ENCODE assay signal across 26 mouse cellular contexts in genomic region chr4:150435590-150435989, GRCm38 (mm10).
"Had no signal": no experiment of that assay in that cellular context is flagged by ENCODE, and none has a peak within 500 bp of the region (broad histone marks: within the 10 kb centered on the region; RNA-seq: fewer than 3 reads in every experiment).

No protein-coding gene starts in this region.

- H3K4me3 ChIP-seq: embryonic facial prominence, embryonic 10.5 days; embryonic facial prominence, embryonic 12.5 days; embryonic facial prominence, embryonic 13.5 days; embryonic facial prominence, embryonic 15.5 days; erythroblast, embryonic 14.5 days; forebrain, embryonic 10.5 days; forebrain, embryonic 12.5 days; forebrain, embryonic 13.5 days; forebrain, embryonic 15.5 days; gastrocnemius, adult 2 months; heart, adult 2 months had no signal

- H3K4me1 ChIP-seq: embryonic facial prominence, embryonic 12.5 days had no signal

- H3K36me3 ChIP-seq: embryonic facial prominence, embryonic 15.5 days; forebrain, embryonic 15.5 days had no signal

- ATAC-seq: forebrain, embryonic 13.5 days; forebrain, embryonic 14.5 days; forebrain, embryonic 15.5 days; forebrain, embryonic 16.5 days; forebrain, postnatal 0 days had no signal

- H3K9ac ChIP-seq: embryonic facial prominence, embryonic 12.5 days; embryonic facial prominence, embryonic 13.5 days; embryonic facial prominence, embryonic 15.5 days; forebrain, embryonic 12.5 days; forebrain, embryonic 13.5 days; forebrain, embryonic 15.5 days; forebrain, postnatal 0 days had no signal

- H3K27ac ChIP-seq: embryonic facial prominence, embryonic 10.5 days; embryonic facial prominence, embryonic 12.5 days; embryonic facial prominence, embryonic 13.5 days; embryonic facial prominence, embryonic 15.5 days; forebrain, embryonic 10.5 days; forebrain, embryonic 12.5 days; forebrain, embryonic 13.5 days; forebrain, embryonic 15.5 days; gastrocnemius, adult 2 months; heart, adult 2 months had no signal

- H3K27me3 ChIP-seq: embryonic facial prominence, embryonic 12.5 days; embryonic facial prominence, embryonic 13.5 days; embryonic facial prominence, embryonic 15.5 days; forebrain, embryonic 12.5 days; forebrain, embryonic 13.5 days; forebrain, embryonic 15.5 days had no signal

- H3K4me2 ChIP-seq: embryonic facial prominence, embryonic 12.5 days; embryonic facial prominence, embryonic 13.5 days; embryonic facial prominence, embryonic 15.5 days; forebrain, embryonic 12.5 days; forebrain, embryonic 13.5 days; forebrain, embryonic 15.5 days had no signal

- H3K9me3 ChIP-seq: embryonic facial prominence, embryonic 10.5 days; embryonic facial prominence, embryonic 12.5 days; embryonic facial prominence, embryonic 13.5 days; embryonic facial prominence, embryonic 15.5 days; forebrain, embryonic 10.5 days; forebrain, embryonic 12.5 days; forebrain, embryonic 13.5 days; forebrain, embryonic 15.5 days had no signal

- DNase-seq: cerebellum, adult 9-10 months; cerebellum, adult 9-11 months; cerebellum, postnatal 10 days; cerebellum, postnatal 14 days; cerebellum, postnatal 25 days; cerebellum, postnatal 36 days; embryo, embryonic 11 days; forebrain, postnatal 0 days; gastrocnemius, adult 2 months; gastrocnemius, postnatal 10 days; gastrocnemius, postnatal 14 days; gastrocnemius, postnatal 25 days; gastrocnemius, postnatal 36 days; heart, adult 18-20 months; heart, adult 2 months had no signal
